Mouse (Mus musculus): ENCODE results near the gene Slc22a15.

Gene Slc22a15

DNA sequence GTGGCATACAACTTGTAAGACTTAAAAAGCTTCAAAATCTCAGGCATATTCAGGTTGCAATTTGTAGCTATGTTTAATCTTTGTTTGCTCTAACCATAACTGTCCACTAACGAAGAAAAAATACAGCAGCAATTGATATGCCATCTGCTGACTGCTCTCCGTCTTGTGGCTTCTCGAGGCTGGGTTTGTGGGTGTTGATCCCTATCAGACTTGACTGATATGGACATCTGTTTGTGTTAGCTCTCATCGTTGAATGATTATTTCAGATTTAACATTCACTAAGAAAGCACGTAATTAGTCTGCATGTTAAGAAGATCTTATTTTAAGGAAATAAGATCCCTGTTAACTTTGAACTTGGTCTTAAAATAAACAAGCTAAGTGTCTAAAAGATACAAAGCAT lies 7.7 kb downstream of the Slc22a15 start:
- DNase-seq (ENCODE audit: low spot score), result no peak

- no peak for DNase-seq (ENCODE audit: low spot score)
Measured at GRCm38 (mm10) chr3:101915048-101915801, 9.0 kb downstream of the Slc22a15 start.

DNA sequence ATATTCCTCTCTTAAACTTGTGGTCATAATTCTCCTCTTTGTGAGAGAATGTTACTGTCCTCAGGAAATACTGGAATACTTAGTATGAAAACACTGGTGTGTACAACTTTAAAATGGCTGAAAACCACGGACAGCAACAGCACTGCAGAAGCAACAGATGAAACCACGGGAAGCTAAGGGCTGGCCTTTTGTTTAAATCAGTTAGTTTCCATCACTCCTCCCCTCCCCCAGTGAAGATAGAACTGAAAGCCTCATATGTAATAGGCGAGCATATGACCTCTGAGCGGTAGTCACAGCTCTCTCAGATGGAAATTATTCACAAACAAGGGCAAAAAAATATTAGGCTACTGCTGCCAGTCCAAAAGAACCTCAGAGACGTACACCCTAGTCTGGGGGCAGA lies 10.0 kb downstream of the Slc22a15 start:
- no peak for DNase-seq (ENCODE audit: low spot score)

DNA sequence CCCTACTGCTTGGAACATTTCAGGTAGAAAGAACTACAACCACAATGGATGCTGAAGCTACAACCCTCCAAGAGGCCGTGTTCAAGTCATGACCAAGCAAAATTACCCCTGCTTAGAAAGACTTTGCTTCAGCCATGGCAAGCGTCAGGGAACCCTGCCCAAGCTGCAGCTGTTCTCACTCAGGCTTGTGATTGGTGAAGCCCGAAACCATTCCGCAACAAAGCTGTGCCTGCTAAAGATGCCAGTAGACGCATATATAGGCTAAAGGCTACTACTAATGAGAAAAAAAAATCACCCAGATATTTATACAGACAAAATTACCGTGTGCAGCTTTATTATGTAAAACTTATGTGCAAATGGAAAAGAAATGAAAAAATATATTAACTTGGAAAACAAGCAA lies 12.2 kb downstream of the Slc22a15 start:
- no peak for DNase-seq (ENCODE audit: low spot score)

GRCm38 (mm10) chr3:101907049-101907448 lies 17.2 kb downstream of the Slc22a15 start:
- DNase-seq (ENCODE audit: low spot score), result no peak

DNA sequence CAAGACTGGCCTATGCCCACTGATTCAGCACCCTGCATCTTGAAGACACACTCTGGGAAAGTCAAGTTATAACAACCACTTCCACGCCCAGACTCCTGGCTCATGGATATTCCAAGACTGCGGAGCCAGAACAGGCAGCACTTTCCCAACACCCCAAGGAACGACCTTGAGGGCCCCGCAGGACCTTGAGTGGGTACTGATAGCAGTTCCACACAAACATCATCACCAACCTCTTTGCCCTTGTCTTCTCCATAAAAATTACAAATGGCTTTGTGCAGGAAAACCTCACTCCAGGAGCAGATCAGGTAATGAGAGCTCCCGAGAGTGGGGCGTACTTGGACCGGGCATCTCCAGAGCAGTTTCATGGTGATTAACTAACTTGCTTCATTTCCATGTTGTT lies 19.5 kb downstream of the Slc22a15 start:
- no peak for DNase-seq (ENCODE audit: low spot score)

GRCm38 (mm10) chr3:101903091-101903490 lies 21.2 kb downstream of the Slc22a15 start:
- no peak for DNase-seq (ENCODE audit: low spot score)

GRCm38 (mm10) chr3:101902344-101902743 lies 21.9 kb downstream of the Slc22a15 start:
- no peak for DNase-seq (ENCODE audit: low spot score)

DNA sequence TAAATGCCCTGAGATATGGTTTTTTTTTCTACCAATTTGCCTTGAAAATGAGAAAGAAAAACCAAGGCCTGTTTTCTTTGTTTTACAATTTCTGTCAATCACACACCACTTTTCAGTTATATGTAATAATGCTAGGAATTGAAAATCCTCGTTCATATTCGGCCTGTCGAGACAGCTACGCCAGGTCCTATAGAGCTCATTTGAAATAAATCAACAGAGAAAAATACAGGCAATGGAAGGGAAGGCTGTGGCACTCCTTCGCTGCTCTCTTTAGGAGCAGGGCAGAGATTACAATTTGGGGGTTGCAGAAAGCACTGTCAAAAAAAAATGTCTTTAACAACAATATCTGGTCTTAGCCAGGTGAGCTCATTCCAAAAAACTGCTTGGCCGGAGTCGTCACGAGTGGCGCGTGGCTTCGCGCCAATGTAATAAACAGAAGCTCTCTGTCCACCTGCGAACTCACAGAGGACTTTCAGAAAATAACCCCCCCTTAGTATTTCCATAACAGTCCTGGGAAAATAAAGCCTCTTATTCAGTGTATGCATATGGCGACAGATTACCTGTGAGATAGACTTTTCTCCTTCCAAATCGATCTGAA lies 26.8 kb downstream of the Slc22a15 start:
- DNase-seq (ENCODE audit: low spot score), result no peak

DNA sequence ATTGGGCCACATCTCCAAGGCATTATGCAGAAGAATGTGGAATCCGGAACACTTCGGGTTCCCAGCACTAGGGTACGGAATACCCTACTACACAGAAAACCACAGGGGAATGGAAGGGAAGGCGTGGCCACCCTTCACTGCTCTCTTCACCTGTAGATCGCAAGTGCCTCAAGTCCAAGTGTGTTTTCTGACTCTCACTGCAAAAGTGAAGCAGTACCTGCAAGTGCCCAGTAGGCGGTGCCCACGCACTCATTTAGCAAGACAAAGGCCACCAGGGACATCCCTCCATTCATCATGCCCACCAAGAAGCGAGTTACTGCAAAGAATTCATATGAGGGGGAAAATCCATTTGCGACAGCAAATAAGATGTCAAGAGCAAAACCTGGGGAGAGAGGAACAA lies 27.4 kb downstream of the Slc22a15 start:
- peak; percentile 25 for DNase-seq (ENCODE audit: low spot score)

DNA sequence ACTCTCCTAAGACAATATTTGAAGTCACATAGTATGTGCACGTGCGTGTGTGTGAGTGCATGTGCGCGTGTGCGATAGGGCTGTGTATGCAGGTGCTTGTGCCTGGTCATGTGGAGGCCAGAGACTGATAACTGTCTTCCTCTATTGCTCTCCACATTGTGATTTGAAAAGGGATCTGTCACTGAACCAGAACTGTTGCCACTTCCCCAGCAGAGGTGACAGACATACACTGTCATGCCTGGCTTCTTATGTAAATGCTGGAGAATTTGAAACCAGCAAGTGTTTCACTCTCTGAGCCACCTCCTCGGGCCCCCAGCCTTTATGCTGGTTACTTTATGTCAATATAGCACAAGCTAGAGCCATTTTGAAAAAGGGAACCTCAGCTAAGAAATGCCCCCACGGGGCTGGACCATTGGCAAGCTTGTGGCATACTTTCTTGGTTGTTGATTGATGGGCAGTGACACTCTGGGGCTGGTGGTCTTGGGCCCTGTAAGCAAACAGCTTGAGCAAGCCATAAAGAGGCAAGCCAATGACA lies 28.8 kb downstream of the Slc22a15 start:
- no peak for DNase-seq (ENCODE audit: low spot score)

DNA sequence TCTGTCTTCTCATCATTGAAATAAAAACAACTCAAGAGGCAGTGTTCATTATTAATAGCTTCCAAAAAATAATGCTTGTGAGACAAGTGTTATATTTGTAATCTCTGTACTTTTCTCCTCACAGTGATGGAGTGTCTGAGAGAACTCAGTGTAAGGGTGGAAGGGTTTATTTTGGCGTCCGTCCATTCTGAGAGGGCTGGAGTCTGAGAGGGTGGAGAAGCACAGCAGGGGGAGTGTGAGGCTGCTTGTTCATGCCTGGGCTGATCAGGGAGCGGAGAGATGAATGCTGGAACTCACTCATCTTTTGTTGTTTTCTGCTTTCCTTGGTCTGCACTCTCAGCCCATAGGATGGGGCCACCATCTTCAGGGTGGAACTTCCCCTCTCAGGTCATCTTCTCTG lies 38.7 kb downstream of the Slc22a15 start:
- no peak for DNase-seq (ENCODE audit: low spot score)

DNA sequence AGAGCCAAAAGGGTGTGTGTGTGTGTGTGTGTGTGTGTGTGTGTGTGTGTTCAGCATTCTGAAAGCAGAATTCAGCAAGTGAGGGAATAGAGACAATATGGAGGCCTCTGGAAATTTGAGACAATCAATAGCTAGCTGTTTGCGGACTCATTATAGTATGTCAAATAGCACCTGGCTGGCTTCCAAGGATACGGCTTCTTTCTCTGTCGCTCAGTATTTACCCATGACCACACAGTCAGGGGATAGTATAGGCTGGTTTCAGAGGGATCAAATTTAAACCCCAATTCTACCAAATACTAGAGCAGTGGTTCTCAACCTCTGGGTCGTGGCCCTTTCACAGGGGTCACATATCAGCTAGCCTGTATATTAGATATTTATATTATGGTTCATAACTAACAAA lies 39.2 kb downstream of the Slc22a15 start:
- DNase-seq (ENCODE audit: low spot score), result no peak

GRCm38 (mm10) chr3:101883902-101884301 lies 40.4 kb downstream of the Slc22a15 start:
- DNase-seq (ENCODE audit: low spot score), result no peak

- DNase-seq (ENCODE audit: low spot score), result no peak
Measured at GRCm38 (mm10) chr3:101881721-101882120, 42.5 kb downstream of the Slc22a15 start.

DNA sequence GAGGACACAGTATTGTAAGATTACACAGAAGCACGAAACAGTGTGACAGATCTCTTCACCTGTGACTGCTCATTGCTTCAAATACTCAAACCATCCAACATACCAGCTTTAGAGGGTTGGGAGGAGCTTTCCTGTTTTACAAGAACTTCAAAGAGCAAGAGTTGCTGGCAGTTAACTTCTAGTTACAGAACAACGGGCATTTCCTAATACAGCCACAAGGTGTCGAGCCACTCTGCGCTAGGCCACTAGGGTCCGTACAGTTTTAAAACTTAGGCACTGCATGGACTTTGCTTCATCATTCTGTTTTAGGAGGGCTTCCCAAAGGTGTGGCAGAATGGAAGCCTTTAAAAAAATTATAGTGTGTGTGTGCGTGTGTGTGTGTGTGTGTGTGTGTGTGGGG lies 43.4 kb downstream of the Slc22a15 start:
- DNase-seq (ENCODE audit: low spot score), result no peak

- DNase-seq (ENCODE audit: low spot score), result no peak
Measured at GRCm38 (mm10) chr3:101878136-101878535, 46.1 kb downstream of the Slc22a15 start.

- no peak for DNase-seq (ENCODE audit: low spot score)
Measured at GRCm38 (mm10) chr3:101876459-101877285, 47.6 kb downstream of the Slc22a15 start.

- no peak for DNase-seq (ENCODE audit: low spot score)
Measured at GRCm38 (mm10) chr3:101875258-101875920, 48.9 kb downstream of the Slc22a15 start.

GRCm38 (mm10) chr3:101873061-101873675 lies 51.1 kb downstream of the Slc22a15 start:
- no peak for DNase-seq (ENCODE audit: low spot score)

DNA sequence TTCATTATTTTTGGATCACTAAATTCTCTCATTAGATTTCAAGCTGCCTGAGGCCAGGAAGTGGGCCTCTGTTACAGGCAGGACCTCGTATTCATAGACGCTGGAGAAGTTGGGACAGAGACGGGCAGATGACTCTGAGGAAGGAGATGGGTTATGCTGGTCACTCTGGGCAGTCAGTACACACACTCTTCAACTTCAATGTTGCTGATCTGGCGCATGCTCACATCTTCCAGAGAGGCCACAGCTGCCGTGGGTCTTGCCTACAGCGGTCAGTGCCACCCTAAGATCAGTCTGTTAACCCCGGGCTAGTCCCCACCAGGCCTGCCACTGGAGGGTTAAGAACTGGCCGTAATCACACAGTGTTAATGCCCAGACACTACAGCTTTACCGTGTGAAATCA lies 52.3 kb downstream of the Slc22a15 start:
- no peak for DNase-seq (ENCODE audit: low spot score)

DNA sequence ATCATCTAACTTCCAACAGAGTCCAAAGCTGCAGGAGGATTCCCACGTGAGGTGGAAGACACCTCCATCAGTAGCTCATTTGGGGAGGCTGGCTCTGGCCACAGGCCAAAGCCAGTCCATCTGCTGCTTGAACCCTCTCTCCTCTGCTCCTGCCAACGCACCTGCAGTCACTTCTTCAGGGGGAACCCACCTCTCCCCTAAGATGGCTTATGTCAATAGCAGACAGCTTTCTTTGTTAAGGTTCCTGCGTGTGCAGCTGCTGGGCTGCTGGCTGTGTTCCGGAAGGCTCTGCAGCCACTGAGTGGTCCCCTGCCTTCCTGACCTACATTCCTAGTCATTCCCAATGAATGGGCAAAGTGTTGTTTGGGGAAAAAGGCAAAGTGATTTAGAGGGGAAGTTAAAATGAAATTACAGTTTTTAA lies 57.2 kb downstream of the Slc22a15 start:
- no peak for DNase-seq (ENCODE audit: low spot score)
